ENCODE assay signal across 17 mouse cellular contexts in the genomic region with DNA sequence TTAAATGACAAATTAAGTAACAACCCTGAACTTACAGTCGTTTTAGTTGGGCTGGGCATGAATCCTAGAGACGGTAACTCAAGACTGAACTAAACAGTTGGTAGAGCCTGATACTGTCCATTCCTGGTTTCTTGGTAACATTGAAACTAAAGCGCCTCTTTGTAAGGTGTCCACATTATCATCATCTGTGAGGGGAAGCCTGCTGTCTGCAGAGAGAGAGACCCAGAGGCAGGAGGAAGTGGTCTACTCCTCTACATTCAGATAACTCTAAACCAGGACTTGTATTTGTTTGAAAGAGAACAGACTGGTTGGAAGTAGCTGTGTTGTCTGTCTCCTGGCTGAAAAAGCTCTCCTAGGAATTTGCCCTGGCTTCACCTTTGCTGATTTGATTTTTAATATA.
DNase-seq lines count a peak whose midpoint lies in the region; ATAC-seq and TF ChIP-seq lines count a peak whose summit lies in the region.
"Had no signal": no experiment of that assay in that cellular context is flagged by ENCODE, and none has a peak within 500 bp of the region (broad histone marks: within the 10 kb centered on the region; RNA-seq: fewer than 3 reads in every experiment).

No protein-coding gene starts in this region.

- peak; percentile 54 for DNase-seq in heart, adult 11 months
- DNase-seq in heart, postnatal 25 days (ENCODE audit: low spot score): no peak
- no peak for DNase-seq in lung, postnatal 14 days
- DNase-seq in CH12.LX (ENCODE audit: extremely low read depth) (no peak), MEL-GATA-1-ER (ENCODE audit: extremely low read depth, low read depth) (peak; percentile 36)
- DNase-seq in adrenal gland, adult (ENCODE audit: inconsistent age in 2 of 2, low spot score in 1 of 2): no peak

- peaks cover 2% of the 10 kb centered on the region for H3K79me2 ChIP-seq in CH12.LX (replicated peaks; ENCODE audit: control insufficient read depth, extremely low read depth, insufficient read depth, poor library complexity, severe bottlenecking)

- WGBS in lung, embryonic 16.5 days: 66% methylated on average over 3 of the region's 3 CpGs
- 86% methylated on average over 3 of the region's 3 CpGs for WGBS in forebrain, embryonic 12.5 days

- H3K4me1 ChIP-seq in lung, embryonic 16.5 days (replicated peaks; ENCODE audit: control insufficient read depth, insufficient read depth, low read length): 0 out of 2 replicates have a peak, but pooled peaks cover 2% of the 10 kb centered on the region
- peaks cover 0 to 48% of the 10 kb centered on the region in 2 experiments; a peak in 2 of 4 replicates for H3K4me1 ChIP-seq in CH12.LX (ENCODE audit: control insufficient read depth in 1 of 2, insufficient read depth in 2 of 2)
- no peaks in the 10 kb centered on the region for H3K4me1 ChIP-seq in forebrain, embryonic 12.5 days
- H3K4me1 ChIP-seq: intestine, embryonic 15.5 days; neural tube, embryonic 12.5 days had no signal

- H3K36me3 ChIP-seq in lung, embryonic 16.5 days (ENCODE audit: control insufficient read depth, insufficient read depth, low read length): no peaks in the 10 kb centered on the region
- H3K36me3 ChIP-seq in CH12.LX (replicated peaks in 1 of 2; ENCODE audit: control insufficient read depth in 1 of 2, insufficient read depth in 1 of 2, low read length in 1 of 2): peaks cover 2 to 48% of the 10 kb centered on the region in 2 experiments
- no peaks in the 10 kb centered on the region for H3K36me3 ChIP-seq in forebrain, embryonic 12.5 days (replicated peaks)
- H3K36me3 ChIP-seq: heart, embryonic 13.5 days; intestine, embryonic 15.5 days; lung, embryonic 15.5 days had no signal

- H3K27me3 ChIP-seq in lung, embryonic 16.5 days (ENCODE audit: control insufficient read depth, insufficient read depth, low read depth, low read length): no peaks in the 10 kb centered on the region
- H3K27me3 ChIP-seq in CH12.LX (replicated peaks): no peaks in the 10 kb centered on the region
- no peaks in the 10 kb centered on the region for H3K27me3 ChIP-seq in forebrain, embryonic 12.5 days
- H3K27me3 ChIP-seq: heart, embryonic 13.5 days; intestine, embryonic 15.5 days; lung, embryonic 15.5 days; neural tube, embryonic 12.5 days had no signal

- no peak for TF ChIP-seq CTCF in CH12.LX (conservative IDR thresholded peaks at IDR 0.05 in 1 of 2, IDR thresholded peaks at IDR 0.05 in 1 of 2; ENCODE audit: low read depth in 2 of 2, low read length in 2 of 2)

- no peaks in the 10 kb centered on the region for H3K9me3 ChIP-seq in lung, embryonic 16.5 days (ENCODE audit: control insufficient read depth, low read length)
- no peaks in the 10 kb centered on the region for H3K9me3 ChIP-seq in CH12.LX (replicated peaks; ENCODE audit: low read length)
- H3K9me3 ChIP-seq in forebrain, embryonic 12.5 days: no peaks in the 10 kb centered on the region
- H3K9me3 ChIP-seq: heart, embryonic 13.5 days; intestine, embryonic 15.5 days; lung, embryonic 15.5 days; neural tube, embryonic 12.5 days had no signal

- no peak for TF ChIP-seq POLR2A in CH12.LX (IDR thresholded peaks at IDR 0.05; ENCODE audit: low read depth, low read length)

- H3K4me3 ChIP-seq in lung, embryonic 16.5 days (ENCODE audit: low read length): no peak overlapping the region
- H3K4me3 ChIP-seq in CH12.LX (replicated peaks in 1 of 3; ENCODE audit: low read depth in 2 of 3, low read length in 2 of 3, poor library complexity in 1 of 3): no peak overlapping the region
- no peak overlapping the region for H3K4me3 ChIP-seq in forebrain, embryonic 12.5 days (replicated peaks)
- H3K4me3 ChIP-seq: erythroblast, embryonic 14.5 days; heart, adult 2 months; heart, embryonic 13.5 days; intestine, embryonic 15.5 days; lung, embryonic 15.5 days; neural tube, embryonic 12.5 days had no signal

- no peak overlapping the region for H3K4me2 ChIP-seq in lung, embryonic 16.5 days (ENCODE audit: low read depth, low read length)
- H3K4me2 ChIP-seq in CH12.LX (ENCODE audit: insufficient read depth, low read depth, poor library complexity, severe bottlenecking): peak overlapping the region; percentile 37; the same call in 1 of the 2 replicates
- no peak overlapping the region for H3K4me2 ChIP-seq in forebrain, embryonic 12.5 days
- H3K4me2 ChIP-seq: heart, embryonic 13.5 days; intestine, embryonic 15.5 days; lung, embryonic 15.5 days; midbrain, embryonic 11.5 days; neural tube, embryonic 12.5 days had no signal

- intact Hi-C loops in heart, postnatal 25 days (cut with DNase I): loop anchor here (1.0 to 10.0 kb wide), 2 partner anchors 109 to 138 kb away; a partner anchor contains a TSS

- dilution Hi-C loops in CH12.LX (cut with MboI; ENCODE audit: extremely low pct_ligation_motif_present, extremely low pct_unique_long_range_greater_than_20kb, low sequenced_read_pairs): no loop called here

- in situ Hi-C loops in CH12.LX (cut with MboI; ENCODE audit: low pct_ligation_motif_present, low pct_unique_long_range_greater_than_20kb, low sequenced_read_pairs): no loop called here

- no peak for TF ChIP-seq RAD21 in CH12.LX (IDR thresholded peaks at IDR 0.05; ENCODE audit: low read depth, low read length)

- no peak for TF ChIP-seq EP300 in CH12.LX (IDR thresholded peaks at IDR 0.05; ENCODE audit: low read length)

- H3K9ac ChIP-seq in lung, embryonic 16.5 days (ENCODE audit: low read length): no peak overlapping the region
- H3K9ac ChIP-seq in CH12.LX (ENCODE audit: insufficient read depth, low read depth): peak overlapping the region; percentile 19; the same call in 1 of the 2 replicates
- H3K9ac ChIP-seq in forebrain, embryonic 12.5 days: no peak overlapping the region
- H3K9ac ChIP-seq: forebrain, postnatal 0 days; heart, embryonic 13.5 days; intestine, embryonic 15.5 days; lung, embryonic 15.5 days; neural tube, embryonic 12.5 days had no signal

- ATAC-seq in lung, embryonic 16.5 days (ENCODE audit: low read depth): no peak
- no peak for ATAC-seq in forebrain, embryonic 12.5 days (ENCODE audit: low FRiP score)

- peak overlapping the region; percentile 36; the same call in 1 of the 2 replicates for H3K27ac ChIP-seq in lung, embryonic 16.5 days (ENCODE audit: low read length)
- H3K27ac ChIP-seq in CH12.LX (ENCODE audit: insufficient read depth, low read depth): peak overlapping the region; percentile 39; the same call in 1 of the 2 replicates
- no peak overlapping the region for H3K27ac ChIP-seq in forebrain, embryonic 12.5 days
- H3K27ac ChIP-seq: heart, adult 2 months; heart, embryonic 13.5 days; hindbrain, postnatal 0 days; intestine, embryonic 15.5 days; lung, embryonic 15.5 days; neural tube, embryonic 12.5 days had no signal

TF ChIP-seq in CH12.LX, 34 proteins besides CTCF, POLR2A, EP300 and RAD21:
- no peak for TF ChIP-seq MXI1 (IDR thresholded peaks at IDR 0.05; ENCODE audit: low read depth, low read length)
- TF ChIP-seq CHD1 (IDR thresholded peaks at IDR 0.05; ENCODE audit: low read depth, low read length): no peak
- TF ChIP-seq CHD2 (IDR thresholded peaks at IDR 0.05; ENCODE audit: low read length): no peak
- no peak for TF ChIP-seq SMC3 (IDR thresholded peaks at IDR 0.05; ENCODE audit: low read depth, low read length)
- TF ChIP-seq MYC (IDR thresholded peaks at IDR 0.05; ENCODE audit: low read depth, low read length): no peak
- no peak for TF ChIP-seq ZC3H11A (IDR thresholded peaks at IDR 0.05; ENCODE audit: low read depth, low read length)
- no peak for TF ChIP-seq RCOR1 (conservative IDR thresholded peaks at IDR 0.05; ENCODE audit: low read depth, low read length)
- TF ChIP-seq E2F4 (IDR thresholded peaks at IDR 0.05; ENCODE audit: insufficient replicate concordance, low read depth, low read length): no peak
- no peak for TF ChIP-seq UBTF (IDR thresholded peaks at IDR 0.05; ENCODE audit: low read depth, low read length)
- TF ChIP-seq NELFE (IDR thresholded peaks at IDR 0.05; ENCODE audit: low read depth, low read length): no peak
- TF ChIP-seq KAT2A (IDR thresholded peaks at IDR 0.05; ENCODE audit: insufficient replicate concordance, low read length): no peak
- no peak for TF ChIP-seq PAX5 (IDR thresholded peaks at IDR 0.05; ENCODE audit: low read length)
- no peak for TF ChIP-seq ETS1 (conservative IDR thresholded peaks at IDR 0.05; ENCODE audit: low read depth, low read length)
- TF ChIP-seq MAZ (IDR thresholded peaks at IDR 0.05; ENCODE audit: low read depth, low read length): no peak
- no peak for TF ChIP-seq IRF4 (IDR thresholded peaks at IDR 0.05; ENCODE audit: low read depth, low read length)
- no peak for TF ChIP-seq TBP (conservative IDR thresholded peaks at IDR 0.05; ENCODE audit: low read depth, low read length)
- TF ChIP-seq POLR2AphosphoS2 (IDR thresholded peaks at IDR 0.05; ENCODE audit: low read depth, low read length): no peak
- no peak for TF ChIP-seq USF1 (IDR thresholded peaks at IDR 0.05; ENCODE audit: low read depth, low read length)

Comparison
In these comparisons a context has a peak if more than half of its experiments do, and no peak if none do; other contexts are left out.
1. DNase-seq: peak in heart, adult 11 months (single experiment) and MEL-GATA-1-ER (single experiment); none in heart, postnatal 25 days (single experiment), lung, postnatal 14 days (single experiment), CH12.LX (single experiment) and adrenal gland, adult (0 of 2).